Mouse (Mus musculus) megakaryocyte, embryonic 14.5 days (primary cell): ENCODE results near the gene Usp4.

Experiments
- FLI1 ChIP-seq: IDR thresholded peaks from 2 replicates; pipeline ENCODE4 v1.6.1; 2012; ENCODE audit warnings: low read length, inconsistent platforms, mixed read lengths
- GATA1 ChIP-seq: IDR thresholded peaks from 3 replicates; pipeline ENCODE4 v1.6.1; 2012; ENCODE audit warnings: mixed read lengths, low read length, inconsistent platforms, borderline replicate concordance

DNA sequence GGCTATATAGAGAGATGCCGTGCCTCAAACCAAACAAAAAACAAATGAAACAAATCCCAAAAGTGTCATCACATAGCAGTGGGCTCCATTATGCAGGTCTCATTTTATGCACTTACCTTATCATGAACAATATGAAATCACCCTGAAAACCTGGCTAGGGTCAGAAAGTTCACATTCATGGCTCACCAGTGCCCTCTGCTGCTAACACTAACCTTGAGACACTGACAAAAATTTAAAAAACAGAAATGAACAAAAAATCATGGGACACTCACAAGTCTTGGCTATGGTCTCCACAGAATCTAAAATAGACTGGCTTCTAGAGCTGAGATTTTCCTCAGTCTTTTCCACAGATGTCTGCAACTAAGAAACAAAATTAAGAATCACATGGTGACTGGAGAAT lies 64.6 kb downstream of the Usp4 start:
- TF ChIP-seq GATA1 = no peak
- no peak for TF ChIP-seq FLI1
